Mouse (Mus musculus): ENCODE results near the gene Tmem176b. TPM values are rescaled to one million over a fixed set of nuclear protein-coding genes. Genes with fewer than 3 reads are reported as not detected.
A peak's percentile ranks its signal among the peaks of the same experiment; 100 is the strongest.
"Not testable (repeated sequence)": the region's sequence is repeated elsewhere in the genome, so short reads cannot be mapped to it uniquely, and the experiment has no call there.

Tmem176b gene
- polyA plus RNA-seq (2015; fragmentation: Nextera tagmentation; extraction: Ambion mirVana): 212 and 224 TPM in 2 replicates

GRCm38 (mm10) chr6:48840973-48841625 lies at the start of gene Tmem176b:
Gene Tmem176b (minus strand): TSS chr6:48841496.
- Histone ChIP-seq H3K9ac (peak within 1 kb of the TSS; percentile 37), H3K4me2 (replicated peaks) (peak within 1 kb of the TSS; percentile 63), H3K27ac (replicated peaks) (peak within 1 kb of the TSS; percentile 85), H3K9me3 (replicated peaks) (no peaks in the 10 kb centered on the region), H3K36me3 (peaks cover 34% of the 10 kb centered on the region; the same call in 1 of the 2 replicates), H3K27me3 (no peaks in the 10 kb centered on the region), H3K4me3 (replicated peaks) (peak within 1 kb of the TSS; percentile 52), H3K4me1 (peaks cover 42% of the 10 kb centered on the region)
- peak; percentile 93 for ATAC-seq (ENCODE audit: insufficient number of reproducible peaks, low FRiP score, low TSS enrichment, low read depth)
- 3% methylated on average over 6 of the region's 6 CpGs for WGBS

- H3K4me2 ChIP-seq (replicated peaks): no peak overlapping the region
- H3K27me3 ChIP-seq: no peaks in the 10 kb centered on the region
- no peaks in the 10 kb centered on the region for H3K4me1 ChIP-seq
- no peaks in the 10 kb centered on the region for H3K9me3 ChIP-seq (replicated peaks)
- H3K36me3 ChIP-seq: no peaks in the 10 kb centered on the region
- ATAC-seq (ENCODE audit: insufficient number of reproducible peaks, low FRiP score, low TSS enrichment, low read depth): no peak
- no peak overlapping the region for H3K9ac ChIP-seq
- H3K4me3 ChIP-seq (replicated peaks): no peak overlapping the region
- 45% methylated on average over 5 of the region's 5 CpGs for WGBS
- no peak overlapping the region for H3K27ac ChIP-seq (replicated peaks)
These were observed 35.3 kb upstream of the Tmem176b start for GRCm38 (mm10) chr6:48876510-48877135.

DNA sequence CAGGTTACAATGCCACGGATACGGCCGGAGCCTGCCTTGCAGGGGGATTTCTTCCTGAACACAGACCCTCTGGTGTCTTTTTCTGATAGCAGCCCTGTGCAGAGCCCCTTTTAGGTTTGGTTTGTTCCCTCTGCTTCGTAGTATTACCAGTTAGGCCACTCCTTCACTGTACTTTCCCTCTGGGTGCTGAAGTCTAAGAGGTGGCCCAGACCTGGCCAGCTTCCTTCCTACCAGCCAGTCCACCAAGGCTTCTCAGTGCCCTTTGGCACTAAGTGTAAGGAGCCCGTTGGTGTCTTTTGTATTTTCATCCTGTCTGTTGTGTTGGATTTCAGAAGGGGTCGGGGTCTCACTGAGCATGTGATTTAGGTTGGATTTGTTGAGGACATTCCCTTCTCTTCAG lies 34.2 kb upstream of the Tmem176b start:
- no peak overlapping the region for H3K27ac ChIP-seq (replicated peaks)
- H3K27me3 ChIP-seq: no peaks in the 10 kb centered on the region
- no peak overlapping the region for H3K4me2 ChIP-seq (replicated peaks)
- H3K9ac ChIP-seq: no peak overlapping the region
- H3K36me3 ChIP-seq: no peaks in the 10 kb centered on the region
- no peaks in the 10 kb centered on the region for H3K4me1 ChIP-seq
- no peak for ATAC-seq (ENCODE audit: insufficient number of reproducible peaks, low FRiP score, low TSS enrichment, low read depth)
- WGBS: 87% methylated on average over 6 of the region's 6 CpGs
- H3K9me3 ChIP-seq (replicated peaks): no peaks in the 10 kb centered on the region
- no peak overlapping the region for H3K4me3 ChIP-seq (replicated peaks)

- Histone ChIP-seq H3K4me2 (replicated peaks) (no peak overlapping the region), H3K4me1 (no peaks in the 10 kb centered on the region), H3K9me3 (replicated peaks) (no peaks in the 10 kb centered on the region), H3K9ac (no peak overlapping the region), H3K4me3 (replicated peaks) (no peak overlapping the region), H3K27me3 (no peaks in the 10 kb centered on the region), H3K36me3 (no peaks in the 10 kb centered on the region), H3K27ac (replicated peaks) (no peak overlapping the region)
- WGBS: 81% methylated on average over 4 of the region's 4 CpGs
- ATAC-seq (ENCODE audit: insufficient number of reproducible peaks, low FRiP score, low TSS enrichment, low read depth): no peak
These were observed 33.3 kb upstream of the Tmem176b start for GRCm38 (mm10) chr6:48874576-48874975.

GRCm38 (mm10) chr6:48872596-48872995 lies 31.3 kb upstream of the Tmem176b start, which contains the start of gene Aoc1:
Gene Aoc1 (plus strand): TSS chr6:48872896.
- 69% methylated on average over 5 of the region's 5 CpGs for WGBS
- Histone ChIP-seq H3K4me2 (replicated peaks) (no peak within 1 kb of the TSS), H3K27me3 (no peaks in the 10 kb centered on the region), H3K4me3 (replicated peaks) (no peak within 1 kb of the TSS), H3K9me3 (replicated peaks) (no peaks in the 10 kb centered on the region), H3K9ac (no peak within 1 kb of the TSS), H3K27ac (replicated peaks) (no peak within 1 kb of the TSS), H3K4me1 (no peaks in the 10 kb centered on the region), H3K36me3 (no peaks in the 10 kb centered on the region)
- ATAC-seq (ENCODE audit: insufficient number of reproducible peaks, low FRiP score, low TSS enrichment, low read depth): no peak

DNA sequence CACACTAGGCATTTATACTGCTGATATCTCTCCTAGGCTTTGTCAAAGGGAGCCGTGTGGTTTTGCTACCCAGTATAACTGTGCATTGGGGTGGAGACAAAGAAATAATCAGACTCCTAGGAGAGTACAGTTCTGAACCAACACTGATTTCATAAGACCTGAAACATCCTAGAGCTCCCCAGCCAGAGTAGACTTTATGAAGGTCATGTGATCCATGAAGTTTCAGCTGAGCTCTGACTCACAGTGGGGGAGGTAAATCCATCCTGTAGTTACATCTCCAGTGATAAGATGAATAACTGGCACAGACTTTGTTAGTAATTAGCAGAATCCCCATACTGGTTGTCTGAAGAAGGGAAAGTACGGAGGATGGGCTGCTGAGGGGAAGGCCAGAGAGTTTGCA lies 28.5 kb upstream of the Tmem176b start:
- Histone ChIP-seq H3K9ac (no peak overlapping the region), H3K36me3 (no peaks in the 10 kb centered on the region), H3K4me2 (replicated peaks) (no peak overlapping the region), H3K9me3 (replicated peaks) (no peaks in the 10 kb centered on the region), H3K4me1 (no peaks in the 10 kb centered on the region), H3K27ac (replicated peaks) (no peak overlapping the region), H3K4me3 (replicated peaks) (no peak overlapping the region), H3K27me3 (no peaks in the 10 kb centered on the region)
- WGBS: 82% methylated on average over 2 of the region's 2 CpGs
- no peak for ATAC-seq (ENCODE audit: insufficient number of reproducible peaks, low FRiP score, low TSS enrichment, low read depth)

DNA sequence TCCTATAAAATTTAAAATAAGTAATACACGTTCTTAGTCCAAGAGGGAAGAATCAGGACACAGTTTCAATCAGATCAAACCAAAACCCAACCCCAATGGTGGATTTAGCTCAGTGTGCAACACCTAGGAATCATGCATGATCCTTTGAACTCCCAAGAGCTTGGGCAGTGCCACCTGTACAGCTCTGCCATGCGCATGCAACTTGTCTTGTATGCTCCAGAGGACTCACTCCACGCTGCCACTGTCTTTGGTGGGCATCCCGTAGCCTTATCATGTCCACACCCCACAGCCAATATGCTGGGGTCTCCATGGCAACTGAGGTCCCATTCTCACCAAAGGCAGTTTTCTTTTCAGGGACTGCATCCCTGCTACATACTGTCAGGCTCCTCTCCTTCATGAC lies 25.9 kb upstream of the Tmem176b start:
- 56% methylated on average over 4 of the region's 4 CpGs for WGBS

GRCm38 (mm10) chr6:48866355-48866950 lies 25.2 kb upstream of the Tmem176b start:
- not testable (repeated sequence) for H3K27me3 ChIP-seq; H3K9me3 ChIP-seq (replicated peaks); H3K9ac ChIP-seq; H3K4me3 ChIP-seq (replicated peaks); H3K36me3 ChIP-seq; H3K4me1 ChIP-seq; H3K4me2 ChIP-seq (replicated peaks); ATAC-seq (ENCODE audit: insufficient number of reproducible peaks, low FRiP score, low TSS enrichment, low read depth); H3K27ac ChIP-seq (replicated peaks)
- 17% methylated on average over 1 of the region's 1 CpGs for WGBS

More for the DNA sequence above, 25.9 kb upstream of the Tmem176b start:
- no peak for ATAC-seq (ENCODE audit: insufficient number of reproducible peaks, low FRiP score, low TSS enrichment, low read depth)
- H3K9ac ChIP-seq: no peak overlapping the region
- no peak overlapping the region for H3K27ac ChIP-seq (replicated peaks)
- H3K9me3 ChIP-seq (replicated peaks): no peaks in the 10 kb centered on the region
- no peak overlapping the region for H3K4me3 ChIP-seq (replicated peaks)
- no peaks in the 10 kb centered on the region for H3K4me1 ChIP-seq
- no peaks in the 10 kb centered on the region for H3K36me3 ChIP-seq
- H3K4me2 ChIP-seq (replicated peaks): no peak overlapping the region
- no peaks in the 10 kb centered on the region for H3K27me3 ChIP-seq

- 81% methylated on average over 1 of the region's 1 CpGs for WGBS
- no peaks in the 10 kb centered on the region for H3K36me3 ChIP-seq
- no peak overlapping the region for H3K4me3 ChIP-seq (replicated peaks)
- no peak for ATAC-seq (ENCODE audit: insufficient number of reproducible peaks, low FRiP score, low TSS enrichment, low read depth)
- H3K4me1 ChIP-seq: no peaks in the 10 kb centered on the region
- H3K9me3 ChIP-seq (replicated peaks): no peaks in the 10 kb centered on the region
- no peaks in the 10 kb centered on the region for H3K27me3 ChIP-seq
- H3K4me2 ChIP-seq (replicated peaks): no peak overlapping the region
- no peak overlapping the region for H3K27ac ChIP-seq (replicated peaks)
- no peak overlapping the region for H3K9ac ChIP-seq
These were observed 24.0 kb upstream of the Tmem176b start for GRCm38 (mm10) chr6:48865152-48865745.

- Histone ChIP-seq H3K4me1 (no peaks in the 10 kb centered on the region), H3K4me2 (replicated peaks) (no peak overlapping the region), H3K9ac (no peak overlapping the region), H3K27ac (replicated peaks) (no peak overlapping the region), H3K27me3 (no peaks in the 10 kb centered on the region), H3K36me3 (no peaks in the 10 kb centered on the region), H3K9me3 (replicated peaks) (no peaks in the 10 kb centered on the region), H3K4me3 (replicated peaks) (no peak overlapping the region)
- ATAC-seq (ENCODE audit: insufficient number of reproducible peaks, low FRiP score, low TSS enrichment, low read depth): no peak
- 69% methylated on average over 3 of the region's 3 CpGs for WGBS
These were observed 23.4 kb upstream of the Tmem176b start for GRCm38 (mm10) chr6:48864723-48865122.

GRCm38 (mm10) chr6:48864181-48864580 lies 22.9 kb upstream of the Tmem176b start:
- Histone ChIP-seq H3K36me3 (no peaks in the 10 kb centered on the region), H3K4me3 (replicated peaks) (no peak overlapping the region), H3K27me3 (no peaks in the 10 kb centered on the region), H3K4me2 (replicated peaks) (no peak overlapping the region), H3K9me3 (replicated peaks) (no peaks in the 10 kb centered on the region), H3K9ac (no peak overlapping the region), H3K4me1 (no peaks in the 10 kb centered on the region), H3K27ac (replicated peaks) (no peak overlapping the region)
- WGBS: 54% methylated on average over 3 of the region's 3 CpGs
- no peak for ATAC-seq (ENCODE audit: insufficient number of reproducible peaks, low FRiP score, low TSS enrichment, low read depth)
